Mouse (Mus musculus): ENCODE measurements around the gene Gm14147.
"Not testable (repeated sequence)": the region's sequence is repeated elsewhere in the genome, so short reads cannot be mapped to it uniquely, and the experiment has no call there.

The Gm14147 gene

DNA sequence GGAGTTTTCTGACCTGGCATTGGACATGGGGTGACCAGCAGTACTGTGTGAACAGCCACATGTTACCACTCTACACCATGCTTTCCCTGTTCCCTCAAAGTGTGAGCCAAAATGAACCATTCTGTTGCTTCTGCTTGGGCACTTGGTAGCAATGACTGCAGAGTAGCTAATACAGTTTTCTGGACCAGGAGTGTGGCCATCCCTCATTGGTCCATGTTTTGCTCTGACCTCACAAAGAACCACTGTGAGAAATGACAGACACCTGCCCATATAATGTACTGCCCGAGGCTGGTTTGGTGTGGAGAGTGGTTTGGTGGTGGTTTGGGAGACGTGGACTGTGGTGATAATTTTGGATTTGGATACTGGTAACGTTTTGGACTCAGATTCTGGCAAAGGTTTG, at the start of gene Gm14147:
Gm14147 (plus strand) TSS at position 301 of the 400 bp plus-strand sequence.
- not testable (repeated sequence) for DNase-seq (ENCODE audit: low read depth, low spot score)

DNA sequence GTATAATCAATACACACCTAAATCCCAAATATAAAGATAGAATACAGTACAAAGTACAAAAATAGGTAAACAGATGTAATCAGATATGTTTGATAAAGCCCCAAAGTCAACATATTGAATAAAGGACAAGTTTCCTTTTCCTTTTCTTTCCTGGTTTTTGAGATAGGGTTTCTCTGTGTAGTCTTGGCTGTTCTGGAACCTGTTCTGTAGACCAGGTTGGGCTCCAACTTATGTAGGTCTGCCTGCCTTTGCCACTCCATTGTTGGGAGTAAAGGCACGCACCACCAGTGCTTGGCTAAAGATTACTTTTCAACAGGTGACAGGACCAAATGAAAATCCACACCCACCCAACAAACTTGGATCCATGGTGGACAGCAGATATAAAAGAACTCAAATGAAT, 41.4 kb upstream of the Gm14147 start:
- DNase-seq (ENCODE audit: low read depth, low spot score): no peak

DNA sequence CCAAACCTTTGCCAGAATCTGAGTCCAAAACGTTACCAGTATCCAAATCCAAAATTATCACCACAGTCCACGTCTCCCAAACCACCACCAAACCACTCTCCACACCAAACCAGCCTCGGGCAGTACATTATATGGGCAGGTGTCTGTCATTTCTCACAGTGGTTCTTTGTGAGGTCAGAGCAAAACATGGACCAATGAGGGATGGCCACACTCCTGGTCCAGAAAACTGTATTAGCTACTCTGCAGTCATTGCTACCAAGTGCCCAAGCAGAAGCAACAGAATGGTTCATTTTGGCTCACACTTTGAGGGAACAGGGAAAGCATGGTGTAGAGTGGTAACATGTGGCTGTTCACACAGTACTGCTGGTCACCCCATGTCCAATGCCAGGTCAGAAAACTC, 5.8 kb upstream of the Gm14147 start, which contains the start of gene Gm14151:
Gm14151 (minus strand) TSS at position 101 of the 400 bp plus-strand sequence.
- DNase-seq (ENCODE audit: low read depth, low spot score): not testable (repeated sequence)

Data from ZHBTc4 (cell line).